Mouse (Mus musculus) ES-E14 (cell line): ENCODE data around the gene Clec4a3. TPM values are rescaled to one million over a fixed set of nuclear protein-coding genes. Genes with fewer than 3 reads are reported as not detected.

ENCODE experiments used
- DNase-seq: peaks from one replicate; pipeline ENCODE4 v3.0.0-alpha.2; 2013; ENCODE audit warnings: low read depth, low spot score
- H3K27ac ChIP-seq: 2 replicates; pipeline ENCODE4 v1.5.1; 2012; ENCODE audit warnings: low read depth, mild to moderate bottlenecking, low read length, moderate library complexity, mixed read lengths; ENCODE audit not compliant: poor library complexity, insufficient read depth, severe bottlenecking
- H3K36me3 ChIP-seq: 2 replicates; pipeline ENCODE4 v1.6.1; 2012; ENCODE audit warnings: mild to moderate bottlenecking, low read length, moderate library complexity, mixed read lengths; ENCODE audit not compliant: control insufficient read depth, poor library complexity, insufficient read depth, severe bottlenecking
- H3K4me1 ChIP-seq, 2 experiments: fragments of 150-350 bp in 1 of 2; sonication (generic) in 1 of 2; 2 replicates each; pipeline ENCODE4 v1.6.1; 2012; ENCODE audit warnings: low read length in 2 of 2, mild to moderate bottlenecking in 1 of 2, mixed read lengths in 1 of 2; ENCODE audit not compliant: control insufficient read depth in 2 of 2, insufficient read depth in 2 of 2, poor library complexity in 1 of 2
- H3K4me3 ChIP-seq, 2 experiments: fragments of 150-350 bp in 1 of 2; sonication (generic) in 1 of 2; 2 replicates each; pipeline ENCODE4 v1.5.1; 2012; ENCODE audit warnings: low read length in 2 of 2, low read depth in 1 of 2, mild to moderate bottlenecking in 1 of 2, mixed read lengths in 1 of 2; ENCODE audit not compliant: insufficient read depth in 1 of 2, poor library complexity in 1 of 2, severe bottlenecking in 1 of 2
- H3K9ac ChIP-seq: 2 replicates; pipeline ENCODE4 v1.6.1; 2012; ENCODE audit warnings: low read depth, mild to moderate bottlenecking, low read length, mixed read lengths; ENCODE audit not compliant: poor library complexity, insufficient read depth, severe bottlenecking
- H3K9me3 ChIP-seq: fragments of 150-350 bp; sonication (generic); 2 replicates; pipeline ENCODE4 v1.6.1; 2012; ENCODE audit warnings: low read depth, mild to moderate bottlenecking, low read length; ENCODE audit not compliant: control insufficient read depth, insufficient read depth
- CHD2 ChIP-seq: IDR thresholded peaks from 2 replicates; pipeline ENCODE4 v1.6.1; 2014; ENCODE audit warnings: mild to moderate bottlenecking, low read depth, low read length, inconsistent platforms
- HCFC1 ChIP-seq: IDR thresholded peaks from 2 replicates; pipeline ENCODE4 v1.6.1; 2012; ENCODE audit warnings: low read length, inconsistent platforms, borderline replicate concordance; ENCODE audit not compliant: insufficient read depth
- MAFK ChIP-seq: IDR thresholded peaks from 2 replicates; pipeline ENCODE4 v1.6.1; 2014; ENCODE audit warnings: mild to moderate bottlenecking, low read depth, low read length, inconsistent platforms; ENCODE audit not compliant: insufficient read depth
- ZC3H11A ChIP-seq: IDR thresholded peaks from 2 replicates; pipeline ENCODE4 v1.6.1; 2012; ENCODE audit warnings: low read depth, mild to moderate bottlenecking, inconsistent platforms, low read length, borderline replicate concordance
- ZNF384 ChIP-seq: IDR thresholded peaks from 2 replicates; pipeline ENCODE4 v1.6.1; 2012; ENCODE audit warnings: low read depth, low read length, inconsistent platforms
- in situ Hi-C, 2 experiments: fragments of 600-800 bp; cut with MboI; formaldehyde crosslinking; loops; one replicate each; pipeline ENCODE4 v1.15.1; 2025; ENCODE audit warnings: low sequenced_read_pairs in 2 of 2, inconsistent platforms in 1 of 2; ENCODE audit not compliant: unreplicated experiment in 2 of 2
- total RNA-seq: library from RNA; depleted of rRNA; stranded (reverse); fragments of 300-350 nt; gene quantifications from 2 replicates; pipeline ENCODE4 v1.2.3, GENCODE M21; 2012; rRNA removed

The Clec4a3 gene
- not detected in 2 replicates for total RNA-seq

DNA sequence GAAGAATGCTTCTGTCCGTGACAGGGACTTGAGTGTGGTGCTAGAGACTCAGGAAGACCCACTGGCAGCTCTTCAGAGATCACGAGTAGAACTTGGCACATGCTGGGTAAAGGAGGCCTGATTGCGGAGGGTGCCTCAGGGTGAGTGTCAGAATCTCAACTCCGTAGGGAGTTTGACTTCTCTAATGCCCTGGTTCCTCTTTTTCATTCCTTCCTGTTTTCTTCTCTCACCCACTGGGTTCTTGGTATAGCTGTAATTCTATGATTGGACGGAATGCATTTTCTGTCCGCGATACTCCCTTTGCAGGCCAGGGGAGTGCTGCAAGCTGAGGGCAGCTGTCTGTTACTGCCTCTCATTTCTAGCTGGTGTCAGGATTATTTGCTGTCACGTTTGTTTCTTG is at the start of gene Clec4a3:
Gene Clec4a3 (plus strand): TSS at position 115 of the 400 bp plus-strand sequence.
- Histone ChIP-seq H3K36me3 (no peaks in the 10 kb centered on the region), H3K9me3 (peaks cover 2% of the 10 kb centered on the region; the same call in 1 of the 2 replicates), H3K27ac (no peak within 1 kb of the TSS), H3K4me1 (no peaks in the 10 kb centered on the region), H3K4me3 (no peak within 1 kb of the TSS), H3K9ac (no peak within 1 kb of the TSS)
- no peak for DNase-seq
- TF ChIP-seq ZNF384 = no peak
- TF ChIP-seq CHD2 = no peak
- TF ChIP-seq ZC3H11A = no peak
- no peak for TF ChIP-seq MAFK
- no peak for TF ChIP-seq HCFC1
- in situ Hi-C loops = no loop called here

DNA sequence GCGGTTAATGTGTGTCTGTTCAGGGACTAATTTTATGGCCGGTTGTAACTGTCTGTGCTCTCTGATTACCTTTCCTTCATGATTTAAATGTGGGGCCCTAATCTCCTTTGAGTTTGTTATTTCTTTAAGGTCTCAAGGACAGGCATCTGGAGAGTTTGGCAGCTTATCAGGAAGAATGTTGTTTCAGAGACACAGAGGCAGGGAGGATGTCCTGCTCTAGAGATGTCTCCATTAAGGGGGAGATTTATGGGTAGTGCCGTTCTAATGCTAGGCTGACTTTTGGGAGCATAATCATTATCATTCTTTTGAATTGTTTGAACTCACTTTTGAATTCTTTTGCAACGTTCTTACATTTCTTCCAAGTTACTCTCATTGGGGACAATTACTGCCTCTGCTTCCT is 32.4 kb upstream of the Clec4a3 start:
- in situ Hi-C loops = no loop called here

GRCm38 (mm10) chr6:122921451-122921850 is 30.9 kb upstream of the Clec4a3 start, which contains the start of gene Clec4a1:
TSS of gene Clec4a1 (plus strand) at chr6:122921848.
- in situ Hi-C loops = no loop called here
- Histone ChIP-seq H3K4me1 (no peaks in the 10 kb centered on the region), H3K4me3 (no peak within 1 kb of the TSS), H3K36me3 (no peaks in the 10 kb centered on the region), H3K9ac (no peak within 1 kb of the TSS), H3K9me3 (no peaks in the 10 kb centered on the region), H3K27ac (no peak within 1 kb of the TSS)
- TF ChIP-seq HCFC1 (no peak), ZC3H11A (no peak)
- no peak for DNase-seq

More for the DNA sequence above, 32.4 kb upstream of the Clec4a3 start:
- H3K36me3 ChIP-seq = no peaks in the 10 kb centered on the region
- DNase-seq = no peak
- H3K9me3 ChIP-seq = no peaks in the 10 kb centered on the region
- no peaks in the 10 kb centered on the region for H3K4me1 ChIP-seq
- no peak overlapping the region for H3K4me3 ChIP-seq
- no peak overlapping the region for H3K9ac ChIP-seq
- H3K27ac ChIP-seq = no peak overlapping the region
- TF ChIP-seq HCFC1 (no peak), MAFK (no peak), CHD2 (no peak), ZC3H11A (no peak), ZNF384 (no peak)

- Histone ChIP-seq H3K36me3 (no peaks in the 10 kb centered on the region), H3K4me1 (peaks cover 0 to 2% of the 10 kb centered on the region in 2 experiments; a peak in 1 of 4 replicates), H3K4me3 (no peak overlapping the region), H3K27ac (no peak overlapping the region), H3K9ac (no peak overlapping the region), H3K9me3 (no peaks in the 10 kb centered on the region)
- TF ChIP-seq ZNF384 (no peak), MAFK (no peak), CHD2 (no peak), HCFC1 (no peak), ZC3H11A (no peak)
- in situ Hi-C loops = no loop called here
- no peak for DNase-seq
These were observed 17.5 kb upstream of the Clec4a3 start for GRCm38 (mm10) chr6:122934845-122935244.

DNA sequence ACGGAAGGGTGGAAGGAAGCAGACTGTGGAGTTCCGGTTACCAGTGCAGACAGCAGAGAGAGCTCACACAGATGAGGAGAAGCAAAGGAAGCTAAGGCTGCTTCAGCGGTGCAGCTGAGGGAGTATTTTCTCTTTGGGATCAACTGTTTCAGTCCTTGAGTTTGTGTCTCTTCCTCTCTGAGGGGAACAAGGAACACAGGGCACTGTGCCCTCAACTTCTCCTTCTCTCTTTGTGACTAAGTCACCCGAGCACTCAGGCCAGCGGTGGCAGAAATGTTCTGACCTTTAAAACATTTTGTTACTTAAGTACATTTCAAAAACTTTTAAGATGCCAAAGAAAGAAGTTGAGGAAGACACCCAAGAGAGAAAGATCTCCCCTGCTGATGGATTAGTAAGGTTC is 12.7 kb upstream of the Clec4a3 start:
- DNase-seq = no peak

More for the DNA sequence above, 12.7 kb upstream of the Clec4a3 start:
- H3K9ac ChIP-seq = no peak overlapping the region
- TF ChIP-seq ZNF384 = no peak
- no peak for TF ChIP-seq HCFC1
- TF ChIP-seq MAFK = no peak
- no peak for TF ChIP-seq CHD2
- no peak for TF ChIP-seq ZC3H11A
- H3K4me1 ChIP-seq = no peaks in the 10 kb centered on the region
- in situ Hi-C loops = no loop called here
- H3K9me3 ChIP-seq = no peaks in the 10 kb centered on the region
- H3K4me3 ChIP-seq = no peak overlapping the region
- no peak overlapping the region for H3K27ac ChIP-seq
- no peaks in the 10 kb centered on the region for H3K36me3 ChIP-seq
